Mouse (Mus musculus) limb, embryonic 14.5 days (tissue): Measurements from ENCODE around the gene Cnep1r1. TPM values are rescaled to one million over a fixed set of nuclear protein-coding genes. Genes with fewer than 3 reads are reported as not detected.
A peak's percentile ranks its signal among the peaks of the same experiment; 100 is the strongest.

Source experiments
- ATAC-seq: fragments of 200-750 bp; cut with Nextera tagmentation; 2 replicates; pipeline ENCODE4 v1.8.0; 2017; ENCODE audit warnings: low read depth, moderate number of reproducible peaks, moderate TSS enrichment; ENCODE audit not compliant: low FRiP score
- DNase-seq: peaks from one replicate; pipeline ENCODE4 v3.0.0-alpha.2; 2015; ENCODE audit warnings: low spot score
- H3K27ac ChIP-seq: fragments of 300-500 bp; sonication (generic); replicated peaks from 2 replicates; pipeline ENCODE4 v1.5.1; 2014; ENCODE audit warnings: low read depth, mild to moderate bottlenecking, low read length, moderate library complexity, mixed read lengths
- H3K27me3 ChIP-seq: fragments of 300-500 bp; sonication (generic); 2 replicates; pipeline ENCODE4 v1.6.1; 2014; ENCODE audit warnings: low read length, mixed read lengths; ENCODE audit not compliant: control insufficient read depth, insufficient read depth
- H3K36me3 ChIP-seq: fragments of 300-500 bp; sonication (generic); 2 replicates; pipeline ENCODE4 v1.6.1; 2014; ENCODE audit warnings: mild to moderate bottlenecking, low read length, moderate library complexity, mixed read lengths; ENCODE audit not compliant: control insufficient read depth, insufficient read depth
- H3K4me1 ChIP-seq: fragments of 300-500 bp; sonication (generic); 2 replicates; pipeline ENCODE4 v1.6.1; 2014; ENCODE audit warnings: antibody characterized with exemption, low read length, mixed read lengths; ENCODE audit not compliant: control insufficient read depth, insufficient read depth
- H3K4me2 ChIP-seq: fragments of 300-500 bp; sonication (generic); replicated peaks from 2 replicates; pipeline ENCODE4 v1.6.1; 2014; ENCODE audit warnings: low read depth, mild to moderate bottlenecking, low read length, moderate library complexity; ENCODE audit not compliant: severe bottlenecking
- H3K4me3 ChIP-seq: fragments of 300-500 bp; sonication (generic); replicated peaks from 2 replicates; pipeline ENCODE4 v1.5.1; 2014; ENCODE audit warnings: low read length
- H3K9ac ChIP-seq: fragments of 300-500 bp; sonication (generic); 2 replicates; pipeline ENCODE4 v1.6.1; 2014; ENCODE audit warnings: mild to moderate bottlenecking, low read depth, low read length, moderate library complexity; ENCODE audit not compliant: severe bottlenecking
- H3K9me3 ChIP-seq: fragments of 300-500 bp; sonication (generic); 2 replicates; pipeline ENCODE4 v1.6.1; 2016; ENCODE audit warnings: low read length; ENCODE audit not compliant: control insufficient read depth
- POLR2A ChIP-seq: fragments of 200-500 bp; IDR thresholded peaks from 2 replicates; pipeline ENCODE4 v1.8.0; 2012; ENCODE audit warnings: inconsistent platforms, mild to moderate bottlenecking, moderate library complexity, borderline replicate concordance; ENCODE audit not compliant: insufficient read depth, insufficient read length; ENCODE audit errors: extremely low read depth
- WGBS: fragments of 180-500 bp; shearing (Covaris S2); extraction: QIAGEN DNeasy Blood & Tissue Kit; methylation state at CpG from one replicate; pipeline ENCODE4 v1.1.7; 2014; 5-methylcytosine and 5-hydroxymethylcytosine counted together
- microRNA-seq: library from miRNA; unstranded; fragments of <30 nt; microRNA quantifications from one replicate; pipeline ENCODE4, GENCODE M21; 2016
- polyA plus RNA-seq, 2 experiments: library from polyadenylated mRNA; depleted of rRNA in 1 of 2; stranded (reverse) in 1 of 2; unstranded in 1 of 2; fragments of >200 nt; fragmentation: Nextera tagmentation in 1 of 2; extraction: Ambion mirVana in 1 of 2; gene quantifications; 2 replicates each; pipeline versions ENCODE4 v1.2.1 to v1.2.3; 2012 to 2014

Cnep1r1 gene
- polyA plus RNA-seq, 2 experiments = 42.5 to 70.1 TPM

- WGBS = 96% methylated on average over 6 of the region's 6 CpGs
- no peak for DNase-seq
- H3K36me3 ChIP-seq = peaks cover 74% of the 10 kb centered on the region
These were observed 32.4 kb downstream of the Cnep1r1 start for GRCm38 (mm10) chr8:88150910-88151371.

GRCm38 (mm10) chr8:88160237-88160995 lies 41.8 kb downstream of the Cnep1r1 start:
- H3K9me3 ChIP-seq = no peaks in the 10 kb centered on the region
- H3K4me3 ChIP-seq = no peak overlapping the region
- ATAC-seq (no peak), DNase-seq (no peak)
- no peak overlapping the region for H3K4me2 ChIP-seq
- no peaks in the 10 kb centered on the region for H3K27me3 ChIP-seq
- H3K36me3 ChIP-seq = peaks cover 81% of the 10 kb centered on the region
- TF ChIP-seq POLR2A = no peak
- H3K27ac ChIP-seq = no peak overlapping the region
- 91% methylated on average over 9 of the region's 10 CpGs for WGBS
- no peak overlapping the region for H3K9ac ChIP-seq
- H3K4me1 ChIP-seq = no peaks in the 10 kb centered on the region

More at GRCm38 (mm10) chr8:88150910-88151371, 32.4 kb downstream of the Cnep1r1 start:
- Histone ChIP-seq H3K4me3 (no peak overlapping the region), H3K4me1 (no peaks in the 10 kb centered on the region), H3K9me3 (no peaks in the 10 kb centered on the region), H3K4me2 (no peak overlapping the region), H3K27ac (no peak overlapping the region), H3K9ac (no peak overlapping the region), H3K27me3 (no peaks in the 10 kb centered on the region)
- TF ChIP-seq POLR2A = no peak
- no peak for ATAC-seq

GRCm38 (mm10) chr8:88161439-88161838 lies 42.9 kb downstream of the Cnep1r1 start:
- no peak overlapping the region for H3K4me3 ChIP-seq
- no peak overlapping the region for H3K9ac ChIP-seq
- no peak overlapping the region for H3K27ac ChIP-seq
- no peak overlapping the region for H3K4me2 ChIP-seq
- 75% methylated on average over 5 of the region's 5 CpGs for WGBS
- H3K27me3 ChIP-seq = no peaks in the 10 kb centered on the region
- peaks cover 85% of the 10 kb centered on the region for H3K36me3 ChIP-seq
- no peak for TF ChIP-seq POLR2A
- no peaks in the 10 kb centered on the region for H3K9me3 ChIP-seq
- DNase-seq = peak; percentile 55
- no peaks in the 10 kb centered on the region for H3K4me1 ChIP-seq
- ATAC-seq = no peak

GRCm38 (mm10) chr8:88175264-88175663 lies 56.7 kb downstream of the Cnep1r1 start:
- Histone ChIP-seq H3K4me2 (no peak overlapping the region), H3K4me3 (no peak overlapping the region), H3K27ac (no peak overlapping the region), H3K4me1 (no peaks in the 10 kb centered on the region), H3K27me3 (no peaks in the 10 kb centered on the region), H3K9me3 (no peaks in the 10 kb centered on the region), H3K9ac (no peak overlapping the region), H3K36me3 (peaks cover 21% of the 10 kb centered on the region)
- no peak for TF ChIP-seq POLR2A
- no peak for DNase-seq
- 89% methylated on average over 7 of the region's 7 CpGs for WGBS
- ATAC-seq = no peak

GRCm38 (mm10) chr8:88177291-88177690 lies 58.7 kb downstream of the Cnep1r1 start:
- no peak for TF ChIP-seq POLR2A
- H3K27me3 ChIP-seq = no peaks in the 10 kb centered on the region
- WGBS = 90% methylated on average over 8 of the region's 8 CpGs
- DNase-seq (no peak), ATAC-seq (no peak)
- H3K27ac ChIP-seq = no peak overlapping the region
- peaks cover 6% of the 10 kb centered on the region; the same call in 1 of the 2 replicates for H3K36me3 ChIP-seq
- no peaks in the 10 kb centered on the region for H3K9me3 ChIP-seq
- no peak overlapping the region for H3K4me2 ChIP-seq
- no peak overlapping the region for H3K9ac ChIP-seq
- no peaks in the 10 kb centered on the region for H3K4me1 ChIP-seq
- no peak overlapping the region for H3K4me3 ChIP-seq

- Histone ChIP-seq H3K36me3 (no peaks in the 10 kb centered on the region), H3K27me3 (no peaks in the 10 kb centered on the region), H3K9me3 (no peaks in the 10 kb centered on the region), H3K4me3 (no peak overlapping the region), H3K27ac (no peak overlapping the region), H3K4me1 (no peaks in the 10 kb centered on the region), H3K9ac (no peak overlapping the region), H3K4me2 (no peak overlapping the region)
- WGBS = 84% methylated on average over 2 of the region's 2 CpGs
- ATAC-seq = no peak
- TF ChIP-seq POLR2A = no peak
- no peak for DNase-seq
These were observed 64.6 kb downstream of the Cnep1r1 start for GRCm38 (mm10) chr8:88183121-88183520.

Small RNA genes lying within 50 kb of the gene (microRNA-seq; reads per million reads assigned to microRNA genes)
- gene Mir7071 = not detected

Other genes starting within 250 kb of the Cnep1r1 start
- 46.4 and 59.9 TPM in 2 replicates for gene Zfp423, start 159.2 kb upstream of the Cnep1r1 start, polyA plus RNA-seq (2012; rRNA removed)
- gene Zfp423, start 159.2 kb upstream of the Cnep1r1 start, polyA plus RNA-seq (2014; fragmentation: Nextera tagmentation; extraction: Ambion mirVana) = 24.4 and 33.2 TPM in 2 replicates
- gene Heatr3, start 19.1 kb downstream of the Cnep1r1 start, polyA plus RNA-seq (2012; rRNA removed) = 47.8 and 48.7 TPM in 2 replicates
- 55.0 and 58.4 TPM in 2 replicates for gene Heatr3, start 19.1 kb downstream of the Cnep1r1 start, polyA plus RNA-seq (2014; fragmentation: Nextera tagmentation; extraction: Ambion mirVana)
- 22.7 and 24.8 TPM in 2 replicates for gene Tent4b, start 80.4 kb downstream of the Cnep1r1 start, polyA plus RNA-seq (2012; rRNA removed)
- 10.9 and 16.1 TPM in 2 replicates for gene Tent4b, start 80.4 kb downstream of the Cnep1r1 start, polyA plus RNA-seq (2014; fragmentation: Nextera tagmentation; extraction: Ambion mirVana)
- gene Adcy7, start 153.6 kb downstream of the Cnep1r1 start, polyA plus RNA-seq (2012; rRNA removed) = 7.9 and 8.9 TPM in 2 replicates
- gene Adcy7, start 153.6 kb downstream of the Cnep1r1 start, polyA plus RNA-seq (2014; fragmentation: Nextera tagmentation; extraction: Ambion mirVana) = 7.3 and 7.8 TPM in 2 replicates
- gene Brd7, start 243.4 kb downstream of the Cnep1r1 start, polyA plus RNA-seq (2012; rRNA removed) = 51.2 and 73.6 TPM in 2 replicates
- gene Brd7, start 243.4 kb downstream of the Cnep1r1 start, polyA plus RNA-seq (2014; fragmentation: Nextera tagmentation; extraction: Ambion mirVana) = 77.7 and 81.9 TPM in 2 replicates